In genomic region chr9:79795076-79795475, GRCm38 (mm10) we compare ENCODE assay signal across 17 mouse cellular contexts. TPM values are rescaled to one million over a fixed set of nuclear protein-coding genes. Genes with fewer than 3 reads are reported as not detected.
A peak's percentile ranks its signal among the peaks of the same experiment; 100 is the strongest.
DNase-seq lines count a peak whose midpoint lies in the region; ATAC-seq and TF ChIP-seq lines count a peak whose summit lies in the region.
"Had no signal": no experiment of that assay in that cellular context is flagged by ENCODE, and none has a peak within 500 bp of the region (broad histone marks: within the 10 kb centered on the region; RNA-seq: fewer than 3 reads in every experiment).

No protein-coding gene starts in this region.

- no peak for TF ChIP-seq POLR2A in bone marrow macrophage, adult 2 months (IDR thresholded peaks at IDR 0.05; ENCODE audit: borderline replicate concordance, low read depth, low read length)

- WGBS in hindbrain, embryonic 10.5 days: 89% methylated on average over 1 of the region's 1 CpGs

- no peak for ATAC-seq in megakaryocyte-erythroid progenitor cell, adult 5-6 weeks (replicated peaks; ENCODE audit: low FRiP score, low TSS enrichment, poor library complexity, severe bottlenecking)
- ATAC-seq: intestine, postnatal 0 days; midbrain, embryonic 16.5 days had no signal

- no peaks in the 10 kb centered on the region for H3K9me3 ChIP-seq in hindbrain, embryonic 10.5 days
- H3K9me3 ChIP-seq: hindbrain, embryonic 12.5 days; limb, embryonic 12.5 days; neural tube, embryonic 13.5 days had no signal

- no peaks in the 10 kb centered on the region for H3K27me3 ChIP-seq in hindbrain, embryonic 10.5 days (ENCODE audit: insufficient read depth, poor library complexity, severe bottlenecking)
- H3K27me3 ChIP-seq: hindbrain, embryonic 12.5 days; limb, embryonic 12.5 days; neural tube, embryonic 13.5 days had no signal

- no peak for TF ChIP-seq CTCF in bone marrow macrophage, adult 2 months (IDR thresholded peaks at IDR 0.05; ENCODE audit: low read depth, low read length)

- H3K36me3 ChIP-seq in hindbrain, embryonic 10.5 days: no peaks in the 10 kb centered on the region
- H3K36me3 ChIP-seq: hindbrain, embryonic 12.5 days; limb, embryonic 12.5 days; neural tube, embryonic 13.5 days had no signal

- DNase-seq in kidney, postnatal 36 days: peak; percentile 18 to 47
- DNase-seq in kidney, adult 18-20 months: no peak
- DNase-seq in CD4-positive, CD25-positive, alpha-beta regulatory T cell, adult 2 months (ENCODE audit: low read depth, low spot score): peak; percentile 69
- peak; percentile 77 for DNase-seq in naive thymus-derived CD4-positive, alpha-beta T cell, adult 2 months (ENCODE audit: low read depth)
- DNase-seq in cerebellum, adult 11-12 months: no peak
- DNase-seq in hindbrain, embryonic 10.5 days (ENCODE audit: low spot score): no peak
- DNase-seq: heart, adult 11 months; lung, adult 2 months had no signal

- peaks cover 16% of the 10 kb centered on the region for H3K4me1 ChIP-seq in bone marrow macrophage, adult 2 months (ENCODE audit: control insufficient read depth, insufficient read depth, low read length)
- H3K4me1 ChIP-seq in hindbrain, embryonic 10.5 days (replicated peaks): peaks cover 26% of the 10 kb centered on the region

- H3K4me3 ChIP-seq in bone marrow macrophage, adult 2 months (ENCODE audit: insufficient read depth, low read length): no peak overlapping the region
- H3K4me3 ChIP-seq in hindbrain, embryonic 10.5 days: no peak overlapping the region
- H3K4me3 ChIP-seq: hindbrain, embryonic 12.5 days; left cerebral cortex, adult 2 months; limb, embryonic 12.5 days; neural tube, embryonic 13.5 days had no signal

- 0 out of 2 replicates have a peak overlapping the region, but pooled peaks have one; percentile 26 for H3K27ac ChIP-seq in bone marrow macrophage, adult 2 months (ENCODE audit: insufficient read depth, low read depth, low read length)
- H3K27ac ChIP-seq in hindbrain, embryonic 10.5 days: no peak overlapping the region
- H3K27ac ChIP-seq: hindbrain, embryonic 12.5 days; left cerebral cortex, adult 2 months; limb, embryonic 12.5 days; macrophage; neural tube, embryonic 13.5 days had no signal

RNA-seq across cellular contexts. Expression of gene Tmem30a, which starts 1.8 kb away (rescaled TPM):
- polyA plus RNA-seq in bone marrow macrophage, adult 2 months (2012; ENCODE audit: insufficient read depth, insufficient read length, missing spikeins): 88.5 and 88.9 TPM in 2 replicates
- 60.7 and 61.2 TPM in 2 replicates for polyA plus RNA-seq in hindbrain, embryonic 10.5 days (2016; fragmentation: Nextera tagmentation; extraction: Ambion mirVana)
- 26.5 and 32.2 TPM in 2 replicates for total RNA-seq in megakaryocyte-erythroid progenitor cell, adult 5-6 weeks (2014; fragmentation: Nextera tagmentation)
- total RNA-seq in megakaryocyte-erythroid progenitor cell, adult 5-6 weeks (2017): 44.1 and 66.2 TPM in 2 replicates

RNA-seq across cellular contexts. Expression of gene Cox7a2, which starts 35.4 kb away (rescaled TPM):
- 257 and 284 TPM in 2 replicates for polyA plus RNA-seq in bone marrow macrophage, adult 2 months (2012; ENCODE audit: insufficient read depth, insufficient read length, missing spikeins)
- polyA plus RNA-seq in hindbrain, embryonic 10.5 days (2016; fragmentation: Nextera tagmentation; extraction: Ambion mirVana): 667 and 753 TPM in 2 replicates
- 589 and 667 TPM in 2 replicates for total RNA-seq in megakaryocyte-erythroid progenitor cell, adult 5-6 weeks (2014; fragmentation: Nextera tagmentation)
- 116 and 156 TPM in 2 replicates for total RNA-seq in megakaryocyte-erythroid progenitor cell, adult 5-6 weeks (2017)

Comparison
In these comparisons a context has a peak if more than half of its experiments do, and no peak if none do; other contexts are left out.
1. DNase-seq: peak in kidney, postnatal 36 days (2 of 2), CD4-positive, CD25-positive, alpha-beta regulatory T cell, adult 2 months (single experiment) and naive thymus-derived CD4-positive, alpha-beta T cell, adult 2 months (single experiment); none in kidney, adult 18-20 months (single experiment), cerebellum, adult 11-12 months (single experiment) and hindbrain, embryonic 10.5 days (single experiment).